Mouse (Mus musculus): ENCODE measurements around the gene Adamtsl1.
A peak's percentile ranks its signal among the peaks of the same experiment; 100 is the strongest.

Adamtsl1 gene

GRCm38 (mm10) chr4:85513792-85514191 lies at the start of gene Adamtsl1:
Adamtsl1 (plus strand) TSS chr4:85514172.
- DNase-seq (ENCODE audit: low read depth, low spot score), result peak; percentile 4

- DNase-seq (ENCODE audit: low read depth, low spot score), result no peak
Measured at GRCm38 (mm10) chr4:85483586-85483985, 30.4 kb upstream of the Adamtsl1 start.

- DNase-seq (ENCODE audit: low read depth, low spot score), result no peak
Measured at GRCm38 (mm10) chr4:85486316-85486946, 27.5 kb upstream of the Adamtsl1 start.

- no peak for DNase-seq (ENCODE audit: low read depth, low spot score)
Measured at GRCm38 (mm10) chr4:85505718-85506117, 8.3 kb upstream of the Adamtsl1 start.

GRCm38 (mm10) chr4:85506976-85507375 lies 7.0 kb upstream of the Adamtsl1 start:
- DNase-seq (ENCODE audit: low read depth, low spot score), result peak; percentile 20

GRCm38 (mm10) chr4:85507491-85507890 lies 6.5 kb upstream of the Adamtsl1 start:
- DNase-seq (ENCODE audit: low read depth, low spot score), result no peak

- no peak for DNase-seq (ENCODE audit: low read depth, low spot score)
Measured at GRCm38 (mm10) chr4:85513288-85513687, 684 bp upstream of the Adamtsl1 start.

GRCm38 (mm10) chr4:85514205-85514681 lies 271 bp downstream of the Adamtsl1 start:
- peak; percentile 60 for DNase-seq (ENCODE audit: low read depth, low spot score)

GRCm38 (mm10) chr4:85526966-85527566 lies 13.1 kb downstream of the Adamtsl1 start:
- DNase-seq (ENCODE audit: low read depth, low spot score), result no peak

GRCm38 (mm10) chr4:85529852-85530251 lies 15.9 kb downstream of the Adamtsl1 start:
- no peak for DNase-seq (ENCODE audit: low read depth, low spot score)

- DNase-seq (ENCODE audit: low read depth, low spot score), result no peak
Measured at GRCm38 (mm10) chr4:85539677-85540076, 25.7 kb downstream of the Adamtsl1 start.

GRCm38 (mm10) chr4:85543221-85543620 lies 29.2 kb downstream of the Adamtsl1 start:
- no peak for DNase-seq (ENCODE audit: low read depth, low spot score)

- DNase-seq (ENCODE audit: low read depth, low spot score), result no peak
Measured at GRCm38 (mm10) chr4:85554696-85555095, 40.7 kb downstream of the Adamtsl1 start.

- no peak for DNase-seq (ENCODE audit: low read depth, low spot score)
Measured at GRCm38 (mm10) chr4:85559753-85560152, 45.8 kb downstream of the Adamtsl1 start.

- DNase-seq (ENCODE audit: low read depth, low spot score), result no peak
Measured at GRCm38 (mm10) chr4:85585426-85585825, 71.5 kb downstream of the Adamtsl1 start.

GRCm38 (mm10) chr4:85588928-85589327 lies 75.0 kb downstream of the Adamtsl1 start:
- no peak for DNase-seq (ENCODE audit: low read depth, low spot score)

GRCm38 (mm10) chr4:85591037-85591436 lies 77.1 kb downstream of the Adamtsl1 start:
- no peak for DNase-seq (ENCODE audit: low read depth, low spot score)

GRCm38 (mm10) chr4:85594159-85594558 lies 80.2 kb downstream of the Adamtsl1 start:
- DNase-seq (ENCODE audit: low read depth, low spot score), result no peak

- no peak for DNase-seq (ENCODE audit: low read depth, low spot score)
Measured at GRCm38 (mm10) chr4:85613331-85613730, 99.4 kb downstream of the Adamtsl1 start.

- no peak for DNase-seq (ENCODE audit: low read depth, low spot score)
Measured at GRCm38 (mm10) chr4:85618746-85619145, 104.8 kb downstream of the Adamtsl1 start.

- DNase-seq (ENCODE audit: low read depth, low spot score), result no peak
Measured at GRCm38 (mm10) chr4:85619261-85619660, 105.3 kb downstream of the Adamtsl1 start.

GRCm38 (mm10) chr4:85629381-85629780 lies 115.4 kb downstream of the Adamtsl1 start:
- no peak for DNase-seq (ENCODE audit: low read depth, low spot score)

GRCm38 (mm10) chr4:85669271-85669670 lies 155.3 kb downstream of the Adamtsl1 start:
- DNase-seq (ENCODE audit: low read depth, low spot score), result no peak
